Mouse (Mus musculus): Measurements from ENCODE around the gene D6Wsu163e. TPM values are rescaled to one million over a fixed set of nuclear protein-coding genes. Genes with fewer than 3 reads are reported as not detected.
A peak's percentile ranks its signal among the peaks of the same experiment; 100 is the strongest.

D6Wsu163e gene
- total RNA-seq (2014; rRNA removed) (22.0 and 23.9 TPM in 2 replicates), polyA plus RNA-seq (2015; fragmentation: Nextera tagmentation; extraction: Ambion mirVana) (33.0 and 34.1 TPM in 2 replicates)

DNA sequence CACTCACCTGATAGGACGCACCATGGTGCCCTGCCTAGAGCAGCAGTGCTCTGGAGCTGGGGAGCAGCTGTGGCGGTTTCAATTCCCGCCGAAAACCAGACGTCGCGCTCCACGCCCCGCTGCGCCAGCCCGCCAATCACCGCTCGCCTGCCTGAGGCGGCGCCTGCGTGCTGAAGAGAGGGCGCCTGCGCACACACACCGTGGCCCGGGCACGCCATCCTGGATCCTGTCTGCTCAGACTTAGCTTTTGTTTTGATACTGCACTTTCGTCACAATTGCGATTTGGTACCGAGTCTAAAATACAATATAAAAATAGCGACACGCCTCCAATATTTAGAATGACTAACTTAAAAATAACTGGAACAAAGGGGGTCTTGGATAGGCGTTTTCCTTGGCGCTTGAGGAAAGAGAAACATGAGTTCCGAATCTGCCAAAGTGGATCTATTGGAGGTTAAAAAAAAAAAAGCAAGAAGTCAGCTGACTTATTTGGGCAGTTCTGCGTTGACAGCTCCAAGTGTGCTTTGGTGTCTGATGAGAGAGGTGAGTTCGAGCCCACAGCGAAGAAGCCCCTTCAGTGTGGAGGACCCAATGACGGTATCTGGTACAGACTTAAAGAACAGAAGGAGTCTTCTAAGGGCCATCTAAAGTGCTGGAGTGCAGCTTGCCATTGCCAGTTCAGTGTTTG lies at the start of gene D6Wsu163e, which contains the start of gene Rad51ap1:
TSS of gene D6Wsu163e (plus strand) at position 476 of the 685 bp plus-strand sequence.
TSS of gene Rad51ap1 (minus strand) at position 101 of the 685 bp plus-strand sequence.
- Histone ChIP-seq H3K4me3 (ENCODE audit: low read depth, low read length) (peak within 1 kb of the TSS; percentile 48), H3K36me3 (ENCODE audit: insufficient read depth, low read length) (peaks cover 15% of the 10 kb centered on the region), H3K4me2 (ENCODE audit: low read depth, low read length, poor library complexity, severe bottlenecking) (peak within 1 kb of the TSS; percentile 95), H3K27me3 (ENCODE audit: insufficient read depth, low read length) (no peaks in the 10 kb centered on the region), H3K9me3 (ENCODE audit: low read length) (no peaks in the 10 kb centered on the region), H3K4me1 (ENCODE audit: insufficient read depth, low read length) (peaks cover 8% of the 10 kb centered on the region; the same call in 1 of the 2 replicates), H3K27ac (ENCODE audit: low read depth, low read length) (peak within 1 kb of the TSS; percentile 26), H3K9ac (replicated peaks; ENCODE audit: low read length, poor library complexity, severe bottlenecking) (peak within 1 kb of the TSS; percentile 55)
- peak; percentile 98 for DNase-seq (ENCODE audit: low spot score)
- peak; percentile 9; the same call in 1 of the 2 replicates for TF ChIP-seq CTCF (IDR thresholded peaks at IDR 0.05)
- WGBS = under 1% methylated on average over 33 of the region's 33 CpGs
- ATAC-seq (ENCODE audit: low FRiP score) = peak; percentile 98

DNA sequence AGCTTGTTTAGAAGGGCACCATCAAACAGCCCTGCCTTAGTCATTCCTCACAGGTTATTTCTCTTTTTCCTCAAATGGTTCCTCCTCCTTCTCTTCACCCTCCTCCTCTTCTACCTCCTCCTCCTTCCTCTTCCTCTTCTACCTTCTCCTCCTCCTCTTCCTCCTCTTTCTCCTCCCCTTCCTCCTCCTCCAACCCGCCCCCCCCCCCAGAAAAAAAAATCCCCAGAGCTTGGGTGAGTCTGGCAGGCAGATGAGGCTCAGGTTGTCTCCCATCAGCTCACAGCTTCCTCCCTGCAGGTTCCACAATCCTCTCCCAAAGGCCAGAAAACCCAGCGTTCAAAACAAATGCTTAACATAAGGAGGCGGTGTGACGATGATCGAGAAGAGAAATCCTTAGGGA lies 32.4 kb upstream of the D6Wsu163e start:
- Histone ChIP-seq H3K27ac (ENCODE audit: low read depth, low read length) (no peak overlapping the region), H3K9me3 (ENCODE audit: low read length) (no peaks in the 10 kb centered on the region), H3K27me3 (ENCODE audit: insufficient read depth, low read length) (no peaks in the 10 kb centered on the region), H3K4me2 (ENCODE audit: low read depth, low read length, poor library complexity, severe bottlenecking) (no peak overlapping the region), H3K4me1 (ENCODE audit: insufficient read depth, low read length) (no peaks in the 10 kb centered on the region), H3K9ac (replicated peaks; ENCODE audit: low read length, poor library complexity, severe bottlenecking) (no peak overlapping the region), H3K36me3 (ENCODE audit: insufficient read depth, low read length) (no peaks in the 10 kb centered on the region), H3K4me3 (ENCODE audit: low read depth, low read length) (no peak overlapping the region)
- TF ChIP-seq CTCF (IDR thresholded peaks at IDR 0.05) = no peak
- no peak for ATAC-seq (ENCODE audit: low FRiP score)
- no peak for DNase-seq (ENCODE audit: low spot score)
- 73% methylated on average over 4 of the region's 5 CpGs for WGBS

DNA sequence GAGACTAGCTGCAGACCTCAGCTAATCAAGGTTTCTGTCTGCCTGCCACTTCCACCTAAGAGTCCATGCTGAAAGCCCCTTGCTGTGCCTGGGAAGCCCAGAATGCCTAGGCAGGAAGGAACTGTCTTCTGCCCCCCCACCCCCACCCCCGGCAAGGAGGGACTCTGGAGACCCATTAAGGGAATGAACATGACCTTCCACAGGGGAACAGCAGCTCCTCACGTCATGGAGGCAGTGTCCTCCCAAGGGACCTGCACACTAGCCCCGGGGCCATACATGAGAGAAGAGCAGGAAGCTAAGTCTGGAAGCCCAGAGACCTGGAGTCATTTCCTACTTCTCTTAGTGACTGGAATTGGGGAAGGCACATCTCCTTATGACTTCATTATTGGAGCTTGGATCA lies 31.9 kb upstream of the D6Wsu163e start:
- Histone ChIP-seq H3K4me1 (ENCODE audit: insufficient read depth, low read length) (no peaks in the 10 kb centered on the region), H3K27me3 (ENCODE audit: insufficient read depth, low read length) (no peaks in the 10 kb centered on the region), H3K9me3 (ENCODE audit: low read length) (no peaks in the 10 kb centered on the region), H3K27ac (ENCODE audit: low read depth, low read length) (no peak overlapping the region), H3K9ac (replicated peaks; ENCODE audit: low read length, poor library complexity, severe bottlenecking) (no peak overlapping the region), H3K4me2 (ENCODE audit: low read depth, low read length, poor library complexity, severe bottlenecking) (no peak overlapping the region), H3K36me3 (ENCODE audit: insufficient read depth, low read length) (no peaks in the 10 kb centered on the region), H3K4me3 (ENCODE audit: low read depth, low read length) (no peak overlapping the region)
- WGBS = 67% methylated on average over 3 of the region's 3 CpGs
- DNase-seq (ENCODE audit: low spot score) (no peak), ATAC-seq (ENCODE audit: low FRiP score) (no peak)
- no peak for TF ChIP-seq CTCF (IDR thresholded peaks at IDR 0.05)

GRCm38 (mm10) chr6:126910727-126911126 lies 29.0 kb upstream of the D6Wsu163e start:
- H3K36me3 ChIP-seq (ENCODE audit: insufficient read depth, low read length) = no peaks in the 10 kb centered on the region
- H3K27me3 ChIP-seq (ENCODE audit: insufficient read depth, low read length) = 0 out of 2 replicates have a peak, but pooled peaks cover 3% of the 10 kb centered on the region
- no peak overlapping the region for H3K9ac ChIP-seq (replicated peaks; ENCODE audit: low read length, poor library complexity, severe bottlenecking)
- H3K4me2 ChIP-seq (ENCODE audit: low read depth, low read length, poor library complexity, severe bottlenecking) = no peak overlapping the region
- WGBS = 85% methylated on average over 4 of the region's 4 CpGs
- no peak for TF ChIP-seq CTCF (IDR thresholded peaks at IDR 0.05)
- DNase-seq (ENCODE audit: low spot score) = no peak
- no peaks in the 10 kb centered on the region for H3K9me3 ChIP-seq (ENCODE audit: low read length)
- H3K27ac ChIP-seq (ENCODE audit: low read depth, low read length) = no peak overlapping the region
- no peak overlapping the region for H3K4me3 ChIP-seq (ENCODE audit: low read depth, low read length)
- H3K4me1 ChIP-seq (ENCODE audit: insufficient read depth, low read length) = no peaks in the 10 kb centered on the region
- ATAC-seq (ENCODE audit: low FRiP score) = no peak

DNA sequence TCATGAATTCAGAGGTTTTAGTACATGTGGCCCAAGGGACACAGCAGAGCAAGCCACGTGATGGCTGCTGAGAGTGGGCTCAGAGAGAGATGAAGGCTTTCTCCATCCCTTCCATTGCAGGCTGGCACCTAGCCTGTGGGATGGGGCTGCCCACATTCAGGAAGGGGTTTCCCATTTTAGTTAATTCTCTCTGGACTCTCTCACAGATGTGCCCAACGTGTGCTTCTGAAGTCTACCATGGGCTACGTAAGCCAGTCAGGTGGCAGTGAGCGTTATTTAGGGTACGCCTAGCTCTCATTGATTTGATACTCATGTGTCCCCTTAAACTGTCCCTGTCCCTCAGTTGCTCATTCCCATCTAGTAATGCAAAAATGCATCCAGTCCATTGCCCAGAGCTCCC lies 24.8 kb upstream of the D6Wsu163e start:
- DNase-seq (ENCODE audit: low spot score) = no peak
- Histone ChIP-seq H3K9me3 (ENCODE audit: low read length) (no peaks in the 10 kb centered on the region), H3K4me3 (ENCODE audit: low read depth, low read length) (no peak overlapping the region), H3K27ac (ENCODE audit: low read depth, low read length) (no peak overlapping the region), H3K4me2 (ENCODE audit: low read depth, low read length, poor library complexity, severe bottlenecking) (no peak overlapping the region), H3K36me3 (ENCODE audit: insufficient read depth, low read length) (no peaks in the 10 kb centered on the region), H3K27me3 (ENCODE audit: insufficient read depth, low read length) (0 out of 2 replicates have a peak, but pooled peaks cover 3% of the 10 kb centered on the region), H3K9ac (replicated peaks; ENCODE audit: low read length, poor library complexity, severe bottlenecking) (no peak overlapping the region), H3K4me1 (ENCODE audit: insufficient read depth, low read length) (no peaks in the 10 kb centered on the region)
- WGBS = 84% methylated on average over 5 of the region's 5 CpGs
- TF ChIP-seq CTCF (IDR thresholded peaks at IDR 0.05) = no peak
- ATAC-seq (ENCODE audit: low FRiP score) = no peak

All from midbrain, postnatal 0 days (tissue).